Mouse (Mus musculus): ENCODE data around the gene LTO1. TPM values are rescaled to one million over a fixed set of nuclear protein-coding genes. Genes with fewer than 3 reads are reported as not detected.

LTO1 gene
- polyA plus RNA-seq, 2 experiments = 22.0 to 46.5 TPM

GRCm38 (mm10) chr7:144942744-144943135, 27.8 kb downstream of the LTO1 start:
- ATAC-seq (ENCODE audit: low FRiP score, low read depth) (no peak), DNase-seq (ENCODE audit: low spot score) (no peak)
- H3K36me3 ChIP-seq (ENCODE audit: control insufficient read depth, insufficient read depth, low read length) = no peaks in the 10 kb centered on the region
- H3K4me3 ChIP-seq (replicated peaks; ENCODE audit: low read length) = peak overlapping the region; percentile 64
- H3K4me1 ChIP-seq (ENCODE audit: control insufficient read depth, insufficient read depth, low read length) = peaks cover 21% of the 10 kb centered on the region
- no peak for TF ChIP-seq POLR2A (IDR thresholded peaks at IDR 0.05; ENCODE audit: borderline replicate concordance, extremely low read depth, insufficient read depth, insufficient read length)
- peak overlapping the region; percentile 76 for H3K4me2 ChIP-seq (replicated peaks; ENCODE audit: low read depth, low read length, severe bottlenecking)
- 1% methylated on average over 20 of the region's 20 CpGs for WGBS
- peak overlapping the region; percentile 43; the same call in 1 of the 2 replicates for H3K9ac ChIP-seq (ENCODE audit: low read depth, low read length, severe bottlenecking)
- H3K27me3 ChIP-seq (ENCODE audit: control insufficient read depth, insufficient read depth, low read length) = no peaks in the 10 kb centered on the region
- H3K27ac ChIP-seq (replicated peaks; ENCODE audit: low read depth, low read length) = peak overlapping the region; percentile 0; the same call in 1 of the 2 replicates
- H3K9me3 ChIP-seq (ENCODE audit: control insufficient read depth, low read length) = no peaks in the 10 kb centered on the region

GRCm38 (mm10) chr7:144943254-144943653, 28.4 kb downstream of the LTO1 start:
- Histone ChIP-seq H3K27ac (replicated peaks; ENCODE audit: low read depth, low read length) (0 out of 2 replicates have a peak overlapping the region, but pooled peaks have one; percentile 0), H3K4me1 (ENCODE audit: control insufficient read depth, insufficient read depth, low read length) (peaks cover 21% of the 10 kb centered on the region), H3K4me3 (replicated peaks; ENCODE audit: low read length) (peak overlapping the region; percentile 64), H3K9ac (ENCODE audit: low read depth, low read length, severe bottlenecking) (peak overlapping the region; percentile 43; the same call in 1 of the 2 replicates), H3K27me3 (ENCODE audit: control insufficient read depth, insufficient read depth, low read length) (no peaks in the 10 kb centered on the region), H3K36me3 (ENCODE audit: control insufficient read depth, insufficient read depth, low read length) (no peaks in the 10 kb centered on the region), H3K4me2 (replicated peaks; ENCODE audit: low read depth, low read length, severe bottlenecking) (peak overlapping the region; percentile 76), H3K9me3 (ENCODE audit: control insufficient read depth, low read length) (no peaks in the 10 kb centered on the region)
- peak; percentile 32 for ATAC-seq (ENCODE audit: low FRiP score, low read depth)
- peak; percentile 74 for DNase-seq (ENCODE audit: low spot score)
- under 1% methylated on average over 35 of the region's 45 CpGs for WGBS
- no peak for TF ChIP-seq POLR2A (IDR thresholded peaks at IDR 0.05; ENCODE audit: borderline replicate concordance, extremely low read depth, insufficient read depth, insufficient read length)

GRCm38 (mm10) chr7:144958509-144959395, 43.9 kb downstream of the LTO1 start:
- Histone ChIP-seq H3K4me3 (replicated peaks; ENCODE audit: low read length) (no peak overlapping the region), H3K27ac (replicated peaks; ENCODE audit: low read depth, low read length) (peak overlapping the region; percentile 34; the same call in 1 of the 2 replicates), H3K4me2 (replicated peaks; ENCODE audit: low read depth, low read length, severe bottlenecking) (no peak overlapping the region), H3K27me3 (ENCODE audit: control insufficient read depth, insufficient read depth, low read length) (no peaks in the 10 kb centered on the region), H3K9me3 (ENCODE audit: control insufficient read depth, low read length) (no peaks in the 10 kb centered on the region), H3K9ac (ENCODE audit: low read depth, low read length, severe bottlenecking) (no peak overlapping the region), H3K36me3 (ENCODE audit: control insufficient read depth, insufficient read depth, low read length) (no peaks in the 10 kb centered on the region), H3K4me1 (ENCODE audit: control insufficient read depth, insufficient read depth, low read length) (peaks cover 13% of the 10 kb centered on the region)
- no peak for TF ChIP-seq POLR2A (IDR thresholded peaks at IDR 0.05; ENCODE audit: borderline replicate concordance, extremely low read depth, insufficient read depth, insufficient read length)
- ATAC-seq (ENCODE audit: low FRiP score, low read depth) (no peak), DNase-seq (ENCODE audit: low spot score) (no peak)
- WGBS = 25% methylated on average over 12 of the region's 12 CpGs

- no peak overlapping the region for H3K27ac ChIP-seq (replicated peaks; ENCODE audit: low read depth, low read length)
- no peaks in the 10 kb centered on the region for H3K9me3 ChIP-seq (ENCODE audit: control insufficient read depth, low read length)
- no peak for TF ChIP-seq POLR2A (IDR thresholded peaks at IDR 0.05; ENCODE audit: borderline replicate concordance, extremely low read depth, insufficient read depth, insufficient read length)
- no peak overlapping the region for H3K4me3 ChIP-seq (replicated peaks; ENCODE audit: low read length)
- no peak overlapping the region for H3K9ac ChIP-seq (ENCODE audit: low read depth, low read length, severe bottlenecking)
- WGBS = 91% methylated on average over 1 of the region's 1 CpGs
- H3K27me3 ChIP-seq (ENCODE audit: control insufficient read depth, insufficient read depth, low read length) = no peaks in the 10 kb centered on the region
- H3K4me1 ChIP-seq (ENCODE audit: control insufficient read depth, insufficient read depth, low read length) = peaks cover 2% of the 10 kb centered on the region; the same call in 1 of the 2 replicates
- no peak overlapping the region for H3K4me2 ChIP-seq (replicated peaks; ENCODE audit: low read depth, low read length, severe bottlenecking)
- H3K36me3 ChIP-seq (ENCODE audit: control insufficient read depth, insufficient read depth, low read length) = no peaks in the 10 kb centered on the region
- ATAC-seq (ENCODE audit: low FRiP score, low read depth) (no peak), DNase-seq (ENCODE audit: low spot score) (no peak)
These were observed 49.0 kb downstream of the LTO1 start for GRCm38 (mm10) chr7:144963911-144964310.

GRCm38 (mm10) chr7:144964316-144964715, 49.4 kb downstream of the LTO1 start:
- ATAC-seq (ENCODE audit: low FRiP score, low read depth) (no peak), DNase-seq (ENCODE audit: low spot score) (no peak)
- Histone ChIP-seq H3K4me1 (ENCODE audit: control insufficient read depth, insufficient read depth, low read length) (no peaks in the 10 kb centered on the region), H3K9ac (ENCODE audit: low read depth, low read length, severe bottlenecking) (no peak overlapping the region), H3K9me3 (ENCODE audit: control insufficient read depth, low read length) (no peaks in the 10 kb centered on the region), H3K36me3 (ENCODE audit: control insufficient read depth, insufficient read depth, low read length) (no peaks in the 10 kb centered on the region), H3K4me2 (replicated peaks; ENCODE audit: low read depth, low read length, severe bottlenecking) (no peak overlapping the region), H3K4me3 (replicated peaks; ENCODE audit: low read length) (no peak overlapping the region), H3K27me3 (ENCODE audit: control insufficient read depth, insufficient read depth, low read length) (no peaks in the 10 kb centered on the region), H3K27ac (replicated peaks; ENCODE audit: low read depth, low read length) (no peak overlapping the region)
- no peak for TF ChIP-seq POLR2A (IDR thresholded peaks at IDR 0.05; ENCODE audit: borderline replicate concordance, extremely low read depth, insufficient read depth, insufficient read length)
- WGBS = 75% methylated on average over 4 of the region's 4 CpGs
